Mouse (Mus musculus): Measurements from ENCODE around the gene Cul9.

DNA sequence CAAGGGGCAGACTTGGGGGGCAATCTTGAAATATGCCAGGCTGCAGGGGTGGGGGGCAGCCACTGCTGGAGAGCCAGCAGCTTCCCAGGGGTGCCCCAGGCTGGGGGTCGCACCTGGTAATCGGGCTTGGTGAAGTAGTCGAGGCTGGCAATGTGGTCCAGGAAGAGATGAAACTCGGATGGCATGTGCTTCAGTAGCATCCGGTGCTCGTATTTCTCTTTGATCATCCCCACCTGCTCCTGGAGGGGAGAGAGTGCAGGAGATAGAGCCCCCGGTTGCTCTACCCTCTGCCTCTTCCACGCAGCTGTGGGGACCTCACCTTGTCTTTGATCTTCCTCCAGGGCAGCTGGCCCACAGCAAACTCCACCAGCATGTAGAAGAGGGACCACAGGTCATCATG is 69.6 kb downstream of the Cul9 start:
- no peak for TF ChIP-seq CTCF (IDR thresholded peaks at IDR 0.05; ENCODE audit: control insufficient read depth, insufficient read depth, insufficient replicate concordance, low read depth, low read length)
- TF ChIP-seq POLR2A (IDR thresholded peaks at IDR 0.05; ENCODE audit: control insufficient read depth, low read depth, low read length), result no peak

Measured in testis, adult 2 months (tissue).